Mouse (Mus musculus) spleen, adult 12 weeks (tissue): ENCODE results near the gene Pcgf1.

Experiments used
- DNase-seq: peaks from one replicate; pipeline ENCODE4 v3.0.0; 2022; ENCODE audit warnings: low spot score

Pcgf1 gene

DNA sequence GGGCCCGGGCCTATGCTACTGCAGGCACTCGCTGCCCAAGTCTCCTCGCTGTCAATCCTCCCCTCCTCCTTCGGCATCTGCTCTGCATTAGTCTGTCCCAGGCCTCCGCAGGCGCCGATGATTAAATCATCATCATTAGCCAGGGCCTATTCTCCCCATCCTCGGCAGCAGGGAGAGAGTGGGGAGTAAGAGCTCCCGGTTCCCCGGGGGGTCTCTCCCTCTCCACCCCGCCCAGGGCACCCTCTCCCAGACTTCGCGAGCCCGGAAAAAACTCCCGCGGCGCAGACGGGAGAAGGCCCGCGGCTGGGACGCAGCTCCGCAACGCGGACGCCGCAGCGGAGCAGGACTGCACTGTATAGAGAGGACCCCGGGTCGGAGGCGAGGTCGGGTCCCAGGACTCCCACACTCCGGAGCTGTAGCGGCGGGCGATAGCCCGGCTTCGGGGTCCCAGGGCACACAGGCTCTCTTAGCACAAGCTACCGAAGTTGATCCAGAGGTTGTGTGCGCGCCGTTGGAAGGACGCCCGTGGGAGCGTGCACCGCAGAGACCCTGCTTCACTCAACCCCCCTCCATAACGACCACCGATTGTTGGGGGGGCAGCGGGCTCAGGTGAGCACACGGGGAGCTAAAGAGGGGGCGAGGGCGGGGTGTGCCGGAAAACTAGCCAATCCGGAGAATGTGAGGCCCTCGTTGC, at the start of gene Pcgf1:
Gene Pcgf1, plus strand, starts transcription at position 240 of the 694 bp plus-strand sequence.
- peak; percentile 20 for DNase-seq

DNA sequence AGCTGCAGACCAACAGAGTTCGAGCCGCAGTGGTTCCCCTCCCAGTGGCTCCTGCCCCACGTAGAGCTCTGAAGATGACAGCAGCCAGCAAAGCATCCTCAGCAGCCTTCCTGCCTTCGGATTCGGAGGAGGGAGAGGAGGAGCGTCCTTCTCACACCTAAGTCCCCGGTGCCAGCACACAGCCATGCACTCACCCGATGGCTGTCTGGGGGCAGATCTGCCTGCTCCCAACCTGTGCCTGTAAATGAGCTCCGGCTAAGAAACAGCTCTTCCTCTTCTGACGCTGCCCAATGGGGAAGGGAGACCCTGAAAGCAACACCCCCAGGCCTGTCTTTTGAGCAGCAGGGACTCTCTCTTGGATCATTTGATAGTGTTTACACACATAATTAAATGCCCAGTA, 47.9 kb upstream of the Pcgf1 start:
- no peak for DNase-seq

DNA sequence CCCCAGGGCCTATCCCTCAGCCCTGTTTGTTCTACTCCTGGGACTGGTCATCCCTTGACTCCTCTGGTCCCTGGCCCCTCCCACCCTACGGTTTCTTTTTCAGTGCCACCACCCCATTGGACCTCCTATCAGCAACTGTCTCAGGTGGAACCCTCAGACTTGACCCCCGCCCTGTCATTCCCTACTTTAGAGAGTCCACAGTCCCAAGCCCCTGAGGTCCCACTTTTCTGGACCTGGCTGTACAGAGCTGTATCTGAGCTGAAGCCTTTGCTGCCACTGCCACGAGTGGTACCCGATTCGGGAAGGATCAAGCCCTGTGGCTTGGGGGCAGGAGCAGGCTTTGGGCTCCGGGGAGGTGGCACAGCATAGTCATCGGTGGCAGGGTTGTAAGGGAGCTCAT, 46.6 kb upstream of the Pcgf1 start:
- no peak for DNase-seq

DNA sequence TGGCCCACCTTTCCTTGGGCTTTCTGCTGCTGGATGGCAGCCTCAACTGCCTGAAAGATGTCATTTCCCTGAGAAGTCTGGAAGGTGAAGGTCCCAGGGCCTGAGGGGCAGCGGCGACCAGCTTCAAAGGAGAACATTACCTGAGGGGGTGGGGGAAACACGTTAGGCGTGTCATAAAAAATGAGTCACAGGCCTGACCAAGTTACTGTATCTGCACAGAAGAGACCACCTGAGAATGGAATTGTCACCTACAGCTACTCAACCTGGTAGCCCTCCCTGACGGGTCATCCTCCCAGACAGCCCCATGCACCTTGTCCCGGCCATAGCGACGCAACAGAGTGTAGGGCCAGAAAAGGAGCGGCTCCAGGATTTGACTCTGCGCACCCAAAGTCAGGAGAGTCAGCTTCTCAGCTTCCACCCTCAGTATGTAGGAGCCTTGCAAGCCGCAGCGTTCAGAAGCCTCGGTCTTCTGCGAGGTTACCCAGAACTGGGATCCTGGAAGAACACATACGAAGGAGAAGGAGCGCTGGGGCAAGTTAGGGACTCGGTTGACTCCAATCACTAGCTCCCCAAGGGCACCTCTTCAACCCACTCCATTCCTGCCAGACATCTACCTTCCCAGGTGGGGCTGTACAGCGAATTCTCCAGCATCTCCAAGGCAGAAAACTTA, 45.6 kb upstream of the Pcgf1 start:
- no peak for DNase-seq

DNA sequence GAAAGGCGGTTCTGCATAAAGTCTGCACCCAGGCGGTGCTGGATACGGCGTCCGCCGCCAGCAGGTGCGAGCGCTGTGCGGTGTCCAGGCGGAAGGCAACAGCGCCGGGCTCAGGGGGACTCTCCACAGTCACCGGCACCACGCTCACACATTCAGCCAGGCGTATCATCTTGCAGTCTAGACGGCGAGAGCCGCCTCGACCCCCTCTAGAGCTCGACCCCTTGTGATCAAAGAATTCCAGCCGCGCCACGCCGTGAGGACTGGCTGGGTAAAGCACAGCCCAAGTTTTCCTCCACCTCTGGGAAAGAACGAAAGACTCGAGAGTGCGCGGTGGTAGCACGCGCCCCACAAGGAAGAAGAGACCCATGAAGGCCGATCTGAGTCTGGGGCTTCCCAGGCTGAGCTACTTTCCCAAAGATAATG, 44.9 kb upstream of the Pcgf1 start:
- peak; percentile 46 for DNase-seq

DNA sequence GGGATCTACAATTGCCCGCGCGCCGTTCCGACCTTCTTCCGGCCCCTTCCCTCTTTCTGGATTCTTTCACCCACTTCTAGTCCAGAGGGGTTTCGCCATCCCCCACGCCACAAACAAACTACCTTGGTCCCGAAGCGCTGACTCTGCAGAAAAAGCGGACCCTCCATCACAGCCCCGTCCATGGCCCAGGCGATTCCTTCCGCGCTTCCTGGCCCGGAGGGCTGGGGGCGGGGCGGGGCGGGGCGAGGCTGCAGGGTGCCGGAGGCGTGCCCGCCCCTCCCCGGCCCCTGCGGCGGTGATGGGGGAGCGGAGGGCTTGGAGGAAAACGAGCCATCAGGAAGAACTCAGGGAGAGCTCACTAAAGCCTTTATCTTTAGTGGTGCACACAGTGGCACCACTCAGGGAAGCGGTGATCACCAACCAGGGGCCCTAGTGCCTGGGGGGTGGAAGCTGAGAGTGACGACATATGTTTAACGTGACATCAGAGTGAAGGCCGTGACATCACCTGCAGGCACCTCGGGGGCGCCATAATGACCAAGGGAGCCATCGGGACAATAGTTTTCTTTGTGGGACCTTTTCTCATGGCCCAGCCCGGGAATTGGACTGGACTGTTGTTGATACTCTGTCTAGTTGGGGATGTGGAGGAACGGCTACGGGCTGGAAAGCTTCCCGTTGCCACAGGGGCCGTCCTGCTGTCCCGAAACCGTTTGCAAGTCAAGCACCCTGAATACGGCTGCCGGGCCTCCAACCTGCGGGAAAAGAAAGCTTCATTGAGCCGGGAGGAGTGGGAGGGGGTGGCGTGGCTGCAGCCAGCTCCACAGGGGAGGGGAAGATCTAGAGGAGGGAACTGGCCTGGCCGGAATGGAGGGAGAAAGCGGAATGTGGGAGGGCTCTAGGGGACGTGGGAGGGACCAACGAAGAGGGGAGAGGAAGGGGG, 44.2 kb upstream of the Pcgf1 start, which contains the start of the genes Dok1 and Loxl3:
Gene Dok1, minus strand, starts transcription at position 223 of the 937 bp plus-strand sequence.
Gene Loxl3, plus strand, starts transcription at position 925 of the 937 bp plus-strand sequence.
- peak; percentile 72 for DNase-seq

DNA sequence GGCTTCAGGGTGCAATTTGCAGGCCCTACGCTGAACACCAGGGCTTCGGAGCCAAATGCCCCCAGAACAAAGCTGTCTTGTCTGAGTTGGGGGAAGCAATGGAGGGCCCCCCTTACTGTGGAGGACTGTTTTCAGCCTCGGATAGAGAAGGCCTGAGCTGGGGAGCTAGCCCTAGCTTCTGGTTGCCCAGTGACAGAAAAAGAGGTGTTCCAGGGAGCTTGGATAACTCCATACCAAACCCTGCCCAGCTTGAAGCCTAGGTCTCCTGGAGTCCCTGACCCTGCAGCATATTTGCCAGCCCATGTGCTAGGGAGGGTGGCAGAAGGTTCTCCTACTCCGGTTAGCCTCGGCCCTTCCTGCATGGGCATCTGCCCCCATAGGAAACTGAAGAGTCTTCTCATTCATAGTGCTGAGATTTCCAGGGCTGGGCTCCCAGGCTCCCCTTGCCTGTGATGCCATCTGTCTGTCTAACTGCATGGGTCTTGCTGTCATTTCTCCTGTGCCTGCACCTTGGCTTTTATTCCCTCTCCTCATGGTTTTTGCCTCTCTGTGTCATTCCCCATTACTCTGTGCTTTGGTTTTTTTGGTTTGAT, 43.1 kb upstream of the Pcgf1 start:
- no peak for DNase-seq

DNA sequence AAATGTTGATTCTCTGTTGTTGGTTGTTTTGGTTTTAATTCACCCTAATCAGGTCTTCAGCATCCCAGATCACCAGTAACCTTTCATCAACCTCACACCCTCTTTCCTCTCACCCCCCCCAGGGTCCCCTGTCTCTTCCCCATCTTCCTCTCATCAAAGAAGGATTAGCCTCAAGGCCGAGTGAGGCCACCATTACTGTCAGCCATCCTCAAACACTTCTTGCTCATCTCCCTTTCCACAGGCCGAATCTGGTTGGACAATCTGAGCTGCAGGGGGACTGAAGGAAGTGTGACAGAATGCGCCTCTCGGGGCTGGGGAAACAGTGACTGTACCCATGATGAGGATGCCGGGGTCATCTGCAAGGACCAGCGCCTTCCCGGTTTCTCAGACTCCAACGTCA, 40.5 kb upstream of the Pcgf1 start:
- DNase-seq: no peak

DNA sequence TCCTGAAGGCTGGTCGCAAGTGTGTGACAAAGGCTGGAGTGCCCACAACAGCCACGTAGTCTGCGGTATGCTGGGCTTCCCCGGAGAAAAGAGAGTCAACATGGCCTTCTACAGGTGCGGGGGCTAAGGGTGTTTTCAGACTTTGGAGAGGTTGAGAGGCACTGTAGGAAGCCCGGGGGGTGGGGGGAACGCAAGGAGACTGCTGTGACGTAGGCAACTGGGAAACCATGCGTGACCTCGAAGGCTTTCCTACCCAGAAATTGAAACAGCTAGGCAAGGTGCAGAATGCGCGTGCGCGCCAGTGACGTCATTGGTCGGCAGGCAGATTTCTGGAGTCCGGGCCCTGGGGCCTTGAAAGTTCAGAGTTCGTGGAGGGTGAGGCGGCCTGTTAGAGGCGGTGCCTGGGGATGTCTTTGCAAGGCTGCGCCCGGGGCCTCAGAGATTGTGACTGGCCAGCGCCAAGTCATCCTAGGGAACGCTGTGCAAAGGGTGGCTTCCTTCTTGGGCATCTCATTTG, 39.1 kb upstream of the Pcgf1 start:
- peak; percentile 94 for DNase-seq

DNA sequence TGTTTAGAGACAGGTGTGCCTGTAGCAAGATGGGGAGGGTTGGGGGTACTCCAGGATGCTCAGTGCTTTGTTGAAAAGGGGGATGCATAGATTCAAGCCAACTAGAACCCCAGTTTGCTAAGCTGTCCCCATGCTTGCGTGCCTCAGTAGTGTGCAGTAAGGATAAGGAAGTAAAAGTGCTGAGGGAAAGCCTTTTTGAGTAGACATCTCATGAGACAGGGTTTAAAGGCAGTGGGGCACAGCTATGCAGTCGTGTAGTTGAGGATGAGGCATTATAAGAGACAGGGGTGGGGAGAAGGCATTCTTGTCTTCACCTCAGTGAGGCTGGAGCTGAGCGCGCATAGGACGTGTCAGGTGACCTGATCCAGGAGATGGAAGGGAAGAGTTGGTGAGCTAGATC, 37.1 kb upstream of the Pcgf1 start:
- DNase-seq: no peak

DNA sequence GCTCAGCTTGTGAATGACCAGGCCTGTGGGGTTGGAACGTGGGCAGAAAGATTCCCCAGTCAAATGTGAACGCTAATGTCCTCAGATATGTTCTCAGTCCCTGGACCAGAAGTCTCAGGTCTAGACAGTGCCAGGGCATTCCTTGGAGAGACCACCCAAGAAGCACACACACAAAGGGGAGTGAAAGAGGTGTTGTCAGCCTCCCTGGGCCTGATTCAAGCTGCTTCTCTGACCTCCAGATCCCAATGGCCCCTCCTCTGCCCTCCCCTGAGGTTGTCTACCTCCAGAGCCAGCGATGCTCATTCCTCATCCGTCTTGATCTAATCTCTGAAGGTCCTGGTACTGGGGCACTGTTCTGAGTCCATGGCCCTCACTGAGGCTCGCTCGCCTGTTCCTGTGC, 34.1 kb upstream of the Pcgf1 start:
- no peak for DNase-seq

DNA sequence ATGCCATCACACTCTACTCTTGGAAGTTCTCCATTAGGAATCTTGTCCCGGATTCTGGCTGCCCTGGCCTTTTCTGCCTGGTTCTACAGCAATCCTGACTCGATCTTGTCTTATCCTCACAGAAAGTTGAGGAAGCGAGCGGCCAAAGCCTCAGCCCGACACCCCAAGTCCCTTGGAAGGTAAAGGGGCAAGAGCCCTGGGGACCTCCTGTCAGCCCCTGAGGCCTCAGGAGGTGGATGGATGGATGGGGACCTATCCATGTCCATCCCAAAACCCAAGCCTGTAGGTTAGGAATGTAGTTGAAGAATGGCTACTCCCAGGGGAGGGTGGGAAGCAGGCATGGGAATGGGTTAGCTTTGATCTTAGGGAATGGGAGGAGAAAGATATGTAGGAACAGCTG, 33.7 kb upstream of the Pcgf1 start:
- no peak for DNase-seq

DNA sequence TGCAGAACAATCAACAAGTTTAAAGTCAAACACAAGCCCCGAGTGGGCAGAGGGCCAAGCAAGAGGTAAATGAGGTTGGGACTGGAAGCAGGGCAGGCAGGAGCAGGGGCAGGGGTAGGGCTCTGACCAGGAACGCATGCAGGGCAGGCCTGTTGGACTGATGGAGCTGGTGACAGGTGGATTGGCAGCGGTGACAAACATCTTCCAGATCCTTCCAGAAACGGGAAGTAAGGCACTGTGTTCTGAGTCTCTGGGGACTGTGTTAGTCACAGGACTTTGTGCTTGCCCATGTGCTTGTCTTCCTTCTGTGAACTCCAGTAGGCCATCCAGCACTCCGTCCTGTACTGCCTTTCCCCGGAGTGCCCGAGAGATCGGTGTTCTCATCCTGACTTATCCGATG, 32.9 kb upstream of the Pcgf1 start:
- no peak for DNase-seq

DNA sequence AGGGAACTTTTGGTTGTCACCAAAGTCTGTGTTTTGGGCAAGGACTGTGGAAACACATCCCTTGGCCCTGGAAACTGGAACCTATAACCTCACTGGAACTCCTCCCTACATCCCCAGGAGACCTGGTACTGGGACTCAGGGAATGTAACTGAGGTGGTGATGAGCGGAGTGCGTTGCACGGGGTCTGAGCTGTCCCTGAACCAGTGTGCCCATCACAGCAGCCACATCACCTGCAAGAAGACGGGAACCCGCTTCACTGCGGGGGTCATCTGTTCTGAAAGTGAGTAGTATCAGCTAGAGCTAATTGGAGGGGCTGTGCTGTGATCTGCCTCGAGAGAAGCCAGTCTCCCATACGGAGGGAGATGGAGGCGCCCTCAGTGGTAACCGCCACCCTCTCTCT, 28.3 kb upstream of the Pcgf1 start:
- DNase-seq: no peak

DNA sequence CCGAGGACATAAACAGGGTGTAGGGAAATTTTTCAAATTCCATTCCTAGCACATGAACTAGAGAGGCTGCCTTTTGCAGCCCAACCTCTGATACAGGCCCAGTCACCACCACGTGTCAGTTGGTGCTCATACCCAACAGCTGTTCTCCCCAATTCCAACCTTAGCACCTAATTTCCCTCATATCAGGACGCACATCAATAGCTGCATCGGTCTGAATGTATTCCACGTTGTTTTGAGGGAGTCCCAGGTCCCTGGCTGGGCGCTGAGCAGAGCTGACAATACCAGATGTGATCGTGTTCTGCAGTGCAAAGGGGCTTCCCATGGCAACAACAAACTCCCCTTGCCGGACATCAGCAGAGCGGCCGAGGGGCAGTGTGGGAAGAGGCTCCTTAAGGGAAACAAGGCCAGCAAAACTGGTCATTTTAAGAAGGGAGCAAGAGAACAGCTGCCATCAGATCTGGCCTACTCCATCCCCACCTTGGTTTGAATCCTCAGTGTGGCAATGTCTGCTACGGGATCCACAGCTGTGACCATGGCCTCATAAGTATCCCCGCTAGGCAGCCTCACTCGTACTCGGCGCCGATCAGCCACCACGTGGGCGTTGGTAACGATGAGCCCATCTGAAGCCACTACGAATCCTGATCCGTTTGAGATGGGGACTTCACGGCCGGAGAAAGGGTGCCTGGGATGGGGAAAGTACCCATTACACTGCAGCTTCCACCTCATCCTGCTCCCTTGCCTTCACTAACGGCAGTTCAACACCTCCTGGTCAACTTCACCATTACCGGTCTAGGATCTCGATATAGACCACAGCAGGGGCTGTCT, 24.3 kb upstream of the Pcgf1 start:
- DNase-seq: peak; percentile 42

DNA sequence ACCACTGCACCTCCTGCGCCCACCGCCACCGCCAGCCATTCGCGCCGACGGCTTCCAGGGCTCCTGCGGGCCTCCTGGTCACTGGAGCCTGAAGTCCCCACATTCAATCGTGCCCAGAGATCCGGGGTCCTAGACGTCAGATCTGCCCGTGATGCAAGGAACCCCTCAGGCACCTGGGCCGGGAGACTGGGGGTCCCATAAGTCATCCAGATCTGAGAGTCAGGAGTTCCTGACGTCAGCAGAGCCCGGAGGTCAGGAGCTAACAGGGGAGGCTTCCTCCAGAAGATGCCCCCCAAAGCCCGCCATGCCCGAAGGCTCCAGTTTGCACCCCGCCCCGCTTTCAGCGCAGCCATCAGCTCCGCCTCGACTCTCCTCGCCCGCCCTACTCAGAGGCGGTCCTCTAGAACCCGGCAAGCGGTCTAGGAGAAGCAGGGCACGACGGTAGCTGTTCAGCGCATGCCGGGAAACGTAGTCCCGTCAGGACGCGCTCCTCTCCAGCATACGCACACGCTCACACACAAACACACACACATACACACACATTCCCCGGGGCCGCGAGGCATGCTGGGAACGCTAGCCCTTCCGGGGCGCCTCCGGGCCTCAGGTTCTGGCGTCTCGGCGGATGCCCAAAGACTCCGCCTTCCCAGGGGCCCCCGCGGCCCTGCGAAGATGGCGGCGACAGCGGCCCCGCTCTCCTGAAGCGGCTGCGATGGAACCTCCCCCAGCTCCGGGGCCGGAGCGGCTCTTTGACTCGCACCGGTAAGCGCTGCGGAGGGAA, 23.4 kb upstream of the Pcgf1 start, which contains the start of gene Aup1:
Gene Aup1, plus strand, starts transcription at position 448 of the 778 bp plus-strand sequence.
- DNase-seq: peak; percentile 97

DNA sequence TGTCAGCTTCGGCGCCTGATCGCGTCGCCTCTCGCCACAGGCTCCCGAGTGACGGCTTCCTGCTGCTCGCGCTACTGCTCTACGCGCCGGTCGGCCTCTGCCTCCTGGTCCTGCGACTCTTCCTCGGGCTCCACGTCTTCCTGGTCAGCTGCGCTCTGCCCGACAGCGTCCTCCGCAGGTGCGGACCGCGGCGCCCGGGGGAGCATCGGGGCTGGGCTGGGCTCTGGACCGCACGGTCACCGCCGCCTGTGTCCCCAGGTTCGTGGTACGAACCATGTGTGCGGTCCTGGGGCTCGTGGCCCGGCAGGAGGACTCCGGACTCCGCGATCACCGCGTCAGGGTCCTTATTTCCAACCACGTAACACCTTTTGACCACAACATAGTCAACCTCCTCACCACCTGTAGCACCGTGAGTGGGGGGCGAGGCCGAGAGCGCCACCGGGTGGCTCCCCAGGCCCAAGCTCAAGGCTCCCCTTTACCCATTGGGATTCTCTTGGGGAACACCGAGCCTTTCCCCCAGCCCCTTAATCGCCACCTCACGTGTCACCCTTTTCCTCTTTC, 22.7 kb upstream of the Pcgf1 start, which contains the start of gene Htra2:
Gene Htra2, minus strand, starts transcription at position 403 of the 561 bp plus-strand sequence.
- peak; percentile 50 for DNase-seq

DNA sequence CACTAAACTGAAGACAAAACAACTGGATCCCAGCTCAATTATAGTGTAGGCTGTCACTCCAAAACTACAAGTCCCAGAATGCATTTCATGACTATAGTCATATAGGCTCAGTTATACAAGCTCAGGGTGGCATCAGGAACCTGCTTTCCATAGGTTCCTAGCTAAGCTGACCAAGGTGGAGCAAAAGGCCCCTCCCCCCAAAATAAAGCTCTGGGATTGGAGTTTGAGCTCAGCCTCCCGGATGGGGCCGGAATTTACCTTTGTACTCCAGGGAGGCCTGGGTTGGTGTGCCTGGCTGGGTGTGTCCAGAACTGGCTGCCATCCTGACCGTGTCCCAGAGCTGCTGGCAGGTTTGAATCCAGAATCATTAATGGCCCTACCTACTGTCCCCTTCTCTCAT, 19.9 kb upstream of the Pcgf1 start, which contains the start of gene Dqx1:
Gene Dqx1, plus strand, starts transcription at position 55 of the 400 bp plus-strand sequence.
- DNase-seq: no peak

DNA sequence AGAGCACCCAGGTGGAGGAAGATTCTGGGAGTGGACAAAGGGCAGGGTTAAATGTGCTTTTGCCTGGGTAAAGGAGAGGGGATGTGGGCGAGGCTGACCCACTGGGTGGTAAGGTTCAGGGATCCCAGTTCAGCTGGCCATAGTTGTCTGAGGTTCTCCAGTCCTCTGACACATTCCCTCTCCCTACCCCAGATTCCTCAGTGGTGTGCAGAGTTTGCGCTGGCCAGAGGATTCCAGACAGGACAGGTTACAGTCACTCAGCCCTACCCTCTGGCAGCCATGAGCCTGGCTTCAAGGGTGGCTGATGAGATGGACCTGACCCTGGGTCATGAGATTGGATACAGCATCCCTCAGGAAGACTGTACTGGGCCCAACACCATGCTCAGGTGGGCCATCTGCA, 18.9 kb upstream of the Pcgf1 start:
- no peak for DNase-seq

DNA sequence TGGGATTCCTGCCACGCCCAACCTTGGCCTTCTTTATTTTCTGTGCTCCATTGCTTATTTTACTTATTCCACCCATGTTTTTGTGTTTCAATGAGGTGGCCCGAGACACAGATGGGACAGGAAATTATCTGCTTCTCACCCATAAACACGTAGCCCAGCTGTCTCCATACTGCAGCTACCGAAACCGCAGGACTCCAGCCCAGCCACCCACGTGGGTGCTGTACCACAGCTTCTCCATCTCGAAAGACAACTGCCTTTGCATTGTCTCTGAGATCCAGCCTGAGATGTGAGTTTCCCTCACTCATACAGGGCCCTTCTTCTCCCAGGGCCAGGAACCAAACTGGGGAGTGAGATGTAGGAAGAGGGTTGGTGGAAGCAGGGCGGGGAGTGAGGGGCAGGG, 11.7 kb upstream of the Pcgf1 start:
- DNase-seq: no peak
